In the genomic region with DNA sequence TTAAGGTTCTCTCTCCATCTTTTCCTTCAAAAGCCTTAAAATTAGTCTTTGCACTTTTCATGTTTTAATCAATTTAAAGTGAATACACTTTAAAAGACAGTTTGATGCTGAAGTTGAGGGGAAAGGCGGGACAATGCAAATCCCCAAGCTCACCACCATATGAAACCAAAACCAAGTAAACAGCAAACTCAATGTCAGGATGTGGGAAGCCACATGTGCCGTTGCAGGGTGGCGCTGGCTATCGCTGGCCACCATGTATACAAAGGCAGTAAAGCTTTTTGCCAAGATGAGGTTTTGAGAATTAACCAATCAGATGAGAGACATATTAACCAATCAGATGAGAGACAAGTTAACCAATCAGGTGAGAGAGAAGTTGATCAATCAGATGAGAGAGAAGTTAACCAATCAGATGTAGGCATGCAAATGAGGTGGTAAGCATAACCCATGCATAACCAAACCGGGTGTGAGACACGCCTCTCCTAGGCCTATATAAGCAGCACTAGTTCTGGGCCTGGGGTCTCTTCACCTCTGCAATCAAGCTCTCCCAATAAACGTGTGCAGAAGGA, we compare ENCODE assay signal across 8 mouse cellular contexts. TPM values are rescaled to one million over a fixed set of nuclear protein-coding genes. Genes with fewer than 3 reads are reported as not detected.
A peak's percentile ranks its signal among the peaks of the same experiment; 100 is the strongest.
DNase-seq lines count a peak whose midpoint lies in the region; ATAC-seq lines count a peak whose summit lies in the region.

No protein-coding gene starts in this region.

- peak; percentile 63 for ATAC-seq in activated CD4-positive, CD25-positive, alpha-beta regulatory T cell, adult 4 months
- ATAC-seq in granulocyte monocyte progenitor cell, adult 5-6 weeks (replicated peaks; ENCODE audit: poor library complexity, severe bottlenecking), result peak; percentile 42; the same call in 1 of the 2 replicates
- ATAC-seq in megakaryocyte progenitor cell, adult 5-6 weeks (replicated peaks; ENCODE audit: poor library complexity), result peak; percentile 80

- DNase-seq in 416B (ENCODE audit: low read depth) (peak; percentile 85), ES-CJ7 (ENCODE audit: low read depth, low spot score) (peak; percentile 28), R1 (ENCODE audit: low read depth, low spot score) (peak; percentile 72)
- DNase-seq in CD4-positive helper T cell, adult 2 months (ENCODE audit: low read depth, low spot score), result peak; percentile 43
- DNase-seq in induced T-regulatory cell, adult 2 months (ENCODE audit: low read depth), result peak; percentile 55

RNA-seq across cellular contexts. Expression of a gene that starts 42.7 kb away (rescaled TPM):
- 100 to 1,000 TPM; 173 to 228 TPM for polyA plus RNA-seq in activated CD4-positive, CD25-positive, alpha-beta regulatory T cell, adult 4 months (2017; shearing (Covaris generic))
- 84.3 and 94.2 TPM in 2 replicates for total RNA-seq in granulocyte monocyte progenitor cell, adult 5-6 weeks (2014; fragmentation: Nextera tagmentation)
- total RNA-seq in granulocyte monocyte progenitor cell, adult 5-6 weeks (2017), result 186 and 187 TPM in 2 replicates
- 111 and 114 TPM in 2 replicates for total RNA-seq in megakaryocyte progenitor cell, adult 5-6 weeks (2015)
- 169 and 201 TPM in 2 replicates for total RNA-seq in megakaryocyte progenitor cell, adult 5-6 weeks (2017)

Comparison
In these comparisons a context has a peak if more than half of its experiments do, and no peak if none do; other contexts are left out.
1. Peak in every context shown above with its lines: DNase-seq and ATAC-seq.
2. DNase-seq: peak in every context shown above with its lines; median percentile 85 in 416B; 72 in R1; 55 in induced T-regulatory cell, adult 2 months; 43 in CD4-positive helper T cell, adult 2 months; 28 in ES-CJ7.